Mouse (Mus musculus) naive thymus-derived CD4-positive, alpha-beta T cell, adult 2 months (primary cell): ENCODE measurements around the gene Aldh1a3.

Experiments
- DNase-seq: peaks from one replicate; pipeline ENCODE4 v3.0.0-alpha.2; 2011; ENCODE audit warnings: low read depth

Aldh1a3 gene

DNA sequence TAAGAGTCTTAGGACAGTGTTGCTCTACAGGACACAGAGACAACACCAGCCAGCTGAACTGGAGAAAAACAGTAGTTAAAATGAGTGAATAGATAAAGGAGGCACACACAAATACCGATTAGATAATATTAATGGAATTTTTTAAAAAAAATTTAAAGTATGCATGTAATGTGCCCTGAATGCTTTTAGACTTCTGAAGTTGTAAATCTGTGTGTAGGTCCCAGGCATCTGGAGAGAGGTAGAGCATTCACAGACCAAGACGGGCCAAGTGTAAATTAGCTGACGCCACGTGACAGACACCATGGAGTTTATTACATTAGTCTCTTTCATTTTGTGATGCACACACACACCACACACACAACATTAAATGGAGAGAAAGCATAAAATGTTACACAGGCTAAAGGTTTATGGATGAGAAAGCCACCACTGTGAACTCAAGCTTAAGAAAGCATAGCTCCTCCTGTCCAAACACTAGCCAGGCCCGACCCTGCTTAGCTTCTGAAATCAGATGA lies 57.3 kb downstream of the Aldh1a3 start:
- DNase-seq: no peak

GRCm38 (mm10) chr7:66369071-66369933 lies 58.0 kb downstream of the Aldh1a3 start:
- no peak for DNase-seq

DNA sequence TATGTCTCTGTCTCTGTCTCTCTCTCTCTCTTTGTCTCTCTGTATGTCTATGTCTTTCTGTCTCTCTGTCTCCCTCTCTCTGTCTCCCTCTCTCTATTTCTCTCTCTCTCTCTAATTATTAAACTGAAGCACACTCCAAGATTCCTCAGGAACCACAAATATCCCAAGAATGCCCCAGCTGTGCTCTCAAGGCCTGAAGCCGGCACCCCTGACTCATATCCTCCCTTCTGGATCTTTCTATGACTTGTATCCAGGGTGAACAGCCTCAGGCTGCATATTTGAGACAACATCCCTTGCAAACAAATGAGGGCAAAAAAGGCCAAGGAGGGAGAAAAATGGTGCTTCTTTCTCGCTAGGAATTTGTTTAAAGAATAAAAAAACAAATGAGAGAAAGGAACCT lies 61.4 kb downstream of the Aldh1a3 start, which contains the start of gene Gm10974:
Gene Gm10974 (plus strand): TSS at position 2 of the 400 bp plus-strand sequence.
- DNase-seq: no peak

GRCm38 (mm10) chr7:66365411-66365810 lies 61.9 kb downstream of the Aldh1a3 start:
- no peak for DNase-seq

DNA sequence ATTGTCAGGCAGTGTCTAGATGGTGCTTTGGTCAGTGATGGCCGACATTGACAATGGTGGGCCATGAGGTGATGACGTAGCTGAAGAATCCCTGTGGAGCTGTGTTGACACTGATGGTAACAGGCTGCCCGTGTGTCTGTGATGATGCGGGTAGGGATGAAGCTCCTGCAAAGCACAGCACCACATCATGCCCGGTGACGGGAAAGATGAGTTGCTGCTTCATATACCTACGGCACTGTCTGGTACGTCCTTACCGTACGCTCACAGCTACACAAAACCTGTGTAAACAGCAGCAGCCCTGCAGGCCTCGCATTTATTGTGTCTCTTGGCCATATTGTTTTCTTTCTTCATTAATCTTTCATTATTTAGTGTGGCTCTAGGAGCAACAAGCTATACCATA lies 62.8 kb downstream of the Aldh1a3 start:
- no peak for DNase-seq

GRCm38 (mm10) chr7:66359044-66359443 lies 68.3 kb downstream of the Aldh1a3 start:
- no peak for DNase-seq

- DNase-seq: no peak
Observed at GRCm38 (mm10) chr7:66358461-66358860, 68.9 kb downstream of the Aldh1a3 start.

GRCm38 (mm10) chr7:66355791-66356522 lies 71.4 kb downstream of the Aldh1a3 start:
- no peak for DNase-seq

GRCm38 (mm10) chr7:66354911-66355310 lies 72.4 kb downstream of the Aldh1a3 start:
- DNase-seq: no peak

DNA sequence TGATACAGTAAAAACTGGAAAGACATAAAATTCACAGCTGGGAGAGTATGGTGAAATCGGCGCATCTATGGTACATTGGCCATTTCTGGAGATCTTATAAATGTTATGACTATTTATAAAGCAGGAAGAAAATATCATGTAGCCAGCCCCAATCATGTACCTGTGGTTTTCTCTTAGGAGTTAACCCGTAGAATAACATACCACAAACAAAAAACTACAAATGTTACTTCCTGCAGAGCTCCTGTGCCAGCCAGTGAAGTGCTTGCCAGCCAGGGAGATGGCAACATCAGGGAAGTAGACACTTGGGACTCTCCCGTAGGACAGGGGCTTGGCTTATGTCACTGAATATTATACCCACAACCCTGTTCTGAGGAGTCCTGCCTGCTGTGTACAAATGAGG lies 76.2 kb downstream of the Aldh1a3 start:
- no peak for DNase-seq

- no peak for DNase-seq
Observed at GRCm38 (mm10) chr7:66349670-66350069, 77.6 kb downstream of the Aldh1a3 start.

DNA sequence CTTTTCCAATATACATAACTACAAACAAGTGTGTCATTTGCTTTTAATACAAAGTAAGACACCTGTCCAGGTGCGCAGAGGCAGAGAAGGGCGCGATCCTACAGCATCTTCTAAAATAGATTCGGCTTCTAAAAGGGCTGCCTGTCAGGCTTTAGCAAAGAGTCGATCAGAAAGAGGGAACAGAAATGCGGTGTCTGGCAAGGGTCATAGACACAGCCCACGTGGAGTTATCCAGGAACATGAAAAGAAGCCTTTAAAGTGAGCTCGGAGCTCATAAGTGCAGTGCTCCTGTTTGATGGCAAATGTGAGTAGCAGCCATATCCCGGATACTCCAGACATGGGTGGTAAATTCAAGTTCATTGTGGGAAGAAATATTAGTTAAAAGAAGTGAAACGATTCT lies 78.7 kb downstream of the Aldh1a3 start:
- no peak for DNase-seq

GRCm38 (mm10) chr7:66346959-66347663 lies 80.2 kb downstream of the Aldh1a3 start:
- no peak for DNase-seq

DNA sequence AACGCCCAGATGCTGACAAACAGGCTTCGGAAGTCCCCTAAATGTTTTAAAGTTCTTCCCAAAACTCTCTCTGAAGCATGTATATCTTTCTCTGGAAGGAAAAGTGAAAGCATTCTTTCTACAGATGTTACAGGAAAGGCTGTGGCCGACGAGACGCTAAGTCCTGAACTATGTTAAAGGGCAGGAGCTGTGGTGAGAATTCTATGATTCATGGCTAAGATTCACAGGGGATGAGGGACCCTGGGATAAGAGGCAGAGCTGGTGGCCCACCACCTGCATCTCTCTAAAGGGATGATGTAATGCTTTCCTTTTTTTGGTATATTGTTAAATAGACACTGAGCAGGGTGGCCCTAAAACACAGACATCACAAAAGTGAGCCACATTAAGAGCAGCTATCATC lies 84.0 kb downstream of the Aldh1a3 start:
- DNase-seq: no peak

GRCm38 (mm10) chr7:66342831-66343230 lies 84.5 kb downstream of the Aldh1a3 start:
- no peak for DNase-seq

DNA sequence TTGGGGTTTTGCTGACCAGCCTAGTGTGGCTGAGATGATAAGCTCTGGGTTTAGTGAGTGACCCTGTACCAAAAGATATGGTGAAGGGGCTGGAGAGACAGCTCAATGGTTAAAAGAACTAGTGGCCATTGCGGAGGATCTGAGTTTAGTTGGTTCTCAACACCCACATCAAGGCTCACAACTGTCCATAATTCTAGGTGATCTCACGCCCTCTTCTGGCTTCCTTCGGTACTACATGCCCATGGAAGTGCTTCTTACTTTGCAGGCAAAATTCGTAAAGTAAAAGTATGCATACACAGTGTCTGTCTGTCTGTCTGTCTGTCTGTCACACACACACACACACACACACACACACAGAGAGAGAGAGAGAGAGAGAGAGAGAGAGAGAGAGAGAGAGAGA lies 85.0 kb downstream of the Aldh1a3 start:
- peak; percentile 21 for DNase-seq
